29 mouse cellular contexts compared by ENCODE assay signal in genomic region chr5:136942781-136943180, GRCm38 (mm10). TPM values are rescaled to one million over a fixed set of nuclear protein-coding genes. Genes with fewer than 3 reads are reported as not detected.
DNase-seq lines count a peak whose midpoint lies in the region; ATAC-seq and TF ChIP-seq lines count a peak whose summit lies in the region.
"Had no signal": no experiment of that assay in that cellular context is flagged by ENCODE, and none has a peak within 500 bp of the region (broad histone marks: within the 10 kb centered on the region; RNA-seq: fewer than 3 reads in every experiment).

No protein-coding gene starts in this region.

- H3K4me3 ChIP-seq in hindbrain, postnatal 0 days (ENCODE audit: low read length) = no peak overlapping the region
- H3K4me3 ChIP-seq in hindbrain, embryonic 12.5 days = no peak overlapping the region
- no peak overlapping the region for H3K4me3 ChIP-seq in lung, embryonic 15.5 days
- peak overlapping the region; percentile 80 for H3K4me3 ChIP-seq in E14TG2a.4 (replicated peaks; ENCODE audit: low read length)
- H3K4me3 ChIP-seq: erythroblast, embryonic 14.5 days; heart, embryonic 10.5 days; hindbrain, embryonic 13.5 days; kidney, embryonic 15.5 days; neural tube, embryonic 13.5 days had no signal

- no peak overlapping the region for H3K9ac ChIP-seq in hindbrain, postnatal 0 days (replicated peaks; ENCODE audit: low read length)
- no peak overlapping the region for H3K9ac ChIP-seq in hindbrain, embryonic 12.5 days
- H3K9ac ChIP-seq in lung, embryonic 15.5 days = no peak overlapping the region
- H3K9ac ChIP-seq: hindbrain, embryonic 13.5 days; kidney, embryonic 15.5 days; liver, embryonic 14.5 days; neural tube, embryonic 13.5 days had no signal

- no peak overlapping the region for H3K4me2 ChIP-seq in hindbrain, postnatal 0 days (ENCODE audit: low read depth, low read length)
- H3K4me2 ChIP-seq in hindbrain, embryonic 12.5 days (replicated peaks) = no peak overlapping the region
- H3K4me2 ChIP-seq in lung, embryonic 15.5 days = no peak overlapping the region
- H3K4me2 ChIP-seq: hindbrain, embryonic 13.5 days; kidney, embryonic 15.5 days; neural tube, embryonic 13.5 days had no signal

- no peak overlapping the region for H3K27ac ChIP-seq in hindbrain, postnatal 0 days
- no peak overlapping the region for H3K27ac ChIP-seq in hindbrain, embryonic 12.5 days
- H3K27ac ChIP-seq in lung, embryonic 15.5 days = peak overlapping the region; percentile 64
- H3K27ac ChIP-seq: heart, embryonic 10.5 days; hindbrain, embryonic 13.5 days; kidney, embryonic 15.5 days; liver, embryonic 14.5 days; neural tube, embryonic 13.5 days had no signal

- no peak for TF ChIP-seq CTCF in hindbrain, postnatal 0 days (IDR thresholded peaks at IDR 0.05; ENCODE audit: low read depth)
- no peak for TF ChIP-seq CTCF in E14TG2a.4 (conservative IDR thresholded peaks at IDR 0.05; ENCODE audit: low read length)

- H3K4me1 ChIP-seq in hindbrain, postnatal 0 days (ENCODE audit: insufficient read depth, low read length) = no peaks in the 10 kb centered on the region
- no peaks in the 10 kb centered on the region for H3K4me1 ChIP-seq in hindbrain, embryonic 12.5 days
- H3K4me1 ChIP-seq in lung, embryonic 15.5 days = no peaks in the 10 kb centered on the region
- peaks cover 56% of the 10 kb centered on the region for H3K4me1 ChIP-seq in E14TG2a.4 (replicated peaks; ENCODE audit: low read depth, low read length)
- H3K4me1 ChIP-seq: hindbrain, embryonic 13.5 days; neural tube, embryonic 13.5 days had no signal

- no peak for ATAC-seq in hindbrain, postnatal 0 days
- ATAC-seq in hindbrain, embryonic 12.5 days (ENCODE audit: low FRiP score) = no peak
- ATAC-seq in lung, embryonic 15.5 days (ENCODE audit: borderline replicate concordance, extremely low read depth, low FRiP score, low TSS enrichment) = no peak
- ATAC-seq: intestine, postnatal 0 days; lung, postnatal 0 days had no signal

- H3K27me3 ChIP-seq in hindbrain, postnatal 0 days (ENCODE audit: insufficient read depth, low read length) = no peaks in the 10 kb centered on the region
- no peaks in the 10 kb centered on the region for H3K27me3 ChIP-seq in hindbrain, embryonic 12.5 days
- no peaks in the 10 kb centered on the region for H3K27me3 ChIP-seq in lung, embryonic 15.5 days
- H3K27me3 ChIP-seq in E14TG2a.4 (ENCODE audit: insufficient read depth, low read length) = no peaks in the 10 kb centered on the region
- H3K27me3 ChIP-seq: hindbrain, embryonic 13.5 days; kidney, embryonic 15.5 days; neural tube, embryonic 13.5 days had no signal

- peak; percentile 14 for DNase-seq in embryo, embryonic 10.5 days (ENCODE audit: low spot score)
- no peak for DNase-seq in embryo, embryonic 10 days (ENCODE audit: low spot score)
- DNase-seq in hindbrain, postnatal 0 days (ENCODE audit: low spot score) = peak; percentile 30
- DNase-seq in lung, postnatal 36 days = no peak
- no peak for DNase-seq in gastrocnemius, postnatal 10 days
- DNase-seq: adrenal gland, adult 2 months; adrenal gland, postnatal 36 days; cerebellum, adult 18-20 months; cerebellum, postnatal 10 days; gastrocnemius, postnatal 14 days; heart, postnatal 36 days; layer of hippocampus, adult 9-11 months; liver; right cerebral cortex, postnatal 4 days; thymus, adult 2 months; thymus, postnatal 4 days had no signal

- WGBS in hindbrain, postnatal 0 days = 76% methylated on average over 3 of the region's 3 CpGs
- 83% methylated on average over 3 of the region's 3 CpGs for WGBS in hindbrain, embryonic 12.5 days
- WGBS in lung, embryonic 15.5 days = 51% methylated on average over 3 of the region's 3 CpGs

- no peaks in the 10 kb centered on the region for H3K36me3 ChIP-seq in hindbrain, postnatal 0 days (ENCODE audit: insufficient read depth, low read length)
- H3K36me3 ChIP-seq in hindbrain, embryonic 12.5 days = no peaks in the 10 kb centered on the region
- no peaks in the 10 kb centered on the region for H3K36me3 ChIP-seq in lung, embryonic 15.5 days
- peaks cover 67% of the 10 kb centered on the region for H3K36me3 ChIP-seq in E14TG2a.4 (ENCODE audit: insufficient read depth, low read length)
- H3K36me3 ChIP-seq: heart, embryonic 10.5 days; hindbrain, embryonic 13.5 days; kidney, embryonic 15.5 days; neural tube, embryonic 13.5 days had no signal

- H3K9me3 ChIP-seq in hindbrain, postnatal 0 days (ENCODE audit: low read length) = no peaks in the 10 kb centered on the region
- no peaks in the 10 kb centered on the region for H3K9me3 ChIP-seq in hindbrain, embryonic 12.5 days (replicated peaks)
- no peaks in the 10 kb centered on the region for H3K9me3 ChIP-seq in lung, embryonic 15.5 days
- H3K9me3 ChIP-seq in E14TG2a.4 (ENCODE audit: low read length) = peaks cover 33% of the 10 kb centered on the region
- H3K9me3 ChIP-seq: hindbrain, embryonic 13.5 days; kidney, embryonic 15.5 days had no signal

RNA-seq across cellular contexts. Expression of gene Fis1, which starts 10.3 kb away (rescaled TPM):
- 174 and 195 TPM in 2 replicates for total RNA-seq in hindbrain, postnatal 0 days (2014; rRNA removed)
- polyA plus RNA-seq in hindbrain, postnatal 0 days (2015; fragmentation: Nextera tagmentation; extraction: Ambion mirVana) = 403 and 416 TPM in 2 replicates
- polyA plus RNA-seq in hindbrain, embryonic 12.5 days (2016; fragmentation: Nextera tagmentation; extraction: Ambion mirVana) = 294 and 324 TPM in 2 replicates
- 291 and 292 TPM in 2 replicates for polyA plus RNA-seq in lung, embryonic 15.5 days (2015; fragmentation: Nextera tagmentation; extraction: Ambion mirVana)
- total RNA-seq in gastrocnemius, postnatal 10 days (2021) = 100 to 1,000 TPM; 151 to 154 TPM

RNA-seq across cellular contexts. Expression of gene Cldn15, which starts 23.6 kb away (rescaled TPM):
- total RNA-seq in hindbrain, postnatal 0 days (2014; rRNA removed) = 0.40 TPM in 1 of 2 replicates, not detected in the other
- polyA plus RNA-seq in hindbrain, postnatal 0 days (2015; fragmentation: Nextera tagmentation; extraction: Ambion mirVana) = 0.24 TPM in 1 of 2 replicates, not detected in the other
- 0.25 and 0.28 TPM in 2 replicates for polyA plus RNA-seq in hindbrain, embryonic 12.5 days (2016; fragmentation: Nextera tagmentation; extraction: Ambion mirVana)
- polyA plus RNA-seq in lung, embryonic 15.5 days (2015; fragmentation: Nextera tagmentation; extraction: Ambion mirVana) = 4.7 and 5.1 TPM in 2 replicates
- total RNA-seq in gastrocnemius, postnatal 10 days (2021) = 1 to 10 TPM; 2.5 to 2.6 TPM
- total RNA-seq: left cerebral cortex, postnatal 10 days had no signal
- polyA plus RNA-seq: forebrain, embryonic 11.5 days had no signal

RNA-seq across cellular contexts. Expression of gene Ift22, which starts 34.8 kb away (rescaled TPM):
- 18.4 and 20.1 TPM in 2 replicates for total RNA-seq in hindbrain, postnatal 0 days (2014; rRNA removed)
- polyA plus RNA-seq in hindbrain, postnatal 0 days (2015; fragmentation: Nextera tagmentation; extraction: Ambion mirVana) = 119 and 123 TPM in 2 replicates
- polyA plus RNA-seq in hindbrain, embryonic 12.5 days (2016; fragmentation: Nextera tagmentation; extraction: Ambion mirVana) = 94.9 and 106 TPM in 2 replicates
- polyA plus RNA-seq in lung, embryonic 15.5 days (2015; fragmentation: Nextera tagmentation; extraction: Ambion mirVana) = 84.6 and 87.1 TPM in 2 replicates
- total RNA-seq in gastrocnemius, postnatal 10 days (2021) = 1 to 10 TPM; 7.3 to 8.3 TPM

RNA-seq across cellular contexts. Expression of gene Plod3, which starts 44.0 kb away (rescaled TPM):
- 58.8 and 63.5 TPM in 2 replicates for total RNA-seq in hindbrain, postnatal 0 days (2014; rRNA removed)
- 25.2 and 28.7 TPM in 2 replicates for polyA plus RNA-seq in hindbrain, postnatal 0 days (2015; fragmentation: Nextera tagmentation; extraction: Ambion mirVana)
- 43.3 and 44.7 TPM in 2 replicates for polyA plus RNA-seq in hindbrain, embryonic 12.5 days (2016; fragmentation: Nextera tagmentation; extraction: Ambion mirVana)
- polyA plus RNA-seq in lung, embryonic 15.5 days (2015; fragmentation: Nextera tagmentation; extraction: Ambion mirVana) = 55.9 and 58.9 TPM in 2 replicates
- total RNA-seq in gastrocnemius, postnatal 10 days (2021) = 10 to 100 TPM; 21.3 to 33.5 TPM

RNA-seq across cellular contexts. Expression of gene Znhit1, which starts 45.0 kb away (rescaled TPM):
- total RNA-seq in hindbrain, postnatal 0 days (2014; rRNA removed) = 68.1 and 84.1 TPM in 2 replicates
- 140 and 143 TPM in 2 replicates for polyA plus RNA-seq in hindbrain, postnatal 0 days (2015; fragmentation: Nextera tagmentation; extraction: Ambion mirVana)
- polyA plus RNA-seq in hindbrain, embryonic 12.5 days (2016; fragmentation: Nextera tagmentation; extraction: Ambion mirVana) = 101 and 103 TPM in 2 replicates
- polyA plus RNA-seq in lung, embryonic 15.5 days (2015; fragmentation: Nextera tagmentation; extraction: Ambion mirVana) = 101 and 102 TPM in 2 replicates
- 10 to 100 TPM; 39.8 to 41.8 TPM for total RNA-seq in gastrocnemius, postnatal 10 days (2021)

Comparison
In these comparisons a context has a peak if more than half of its experiments do, and no peak if none do; other contexts are left out.
1. DNase-seq: peak in embryo, embryonic 10.5 days (single experiment) and hindbrain, postnatal 0 days (single experiment); none in embryo, embryonic 10 days (single experiment), lung, postnatal 36 days (single experiment) and gastrocnemius, postnatal 10 days (single experiment).